Mouse (Mus musculus) limb, embryonic 11.5 days (tissue): ENCODE data around the gene Fastkd5. TPM values are rescaled to one million over a fixed set of nuclear protein-coding genes. Genes with fewer than 3 reads are reported as not detected.

Experiments used
- ATAC-seq: fragments of 200-750 bp; cut with Nextera tagmentation; 2 replicates; pipeline ENCODE4 v1.8.0; 2017; ENCODE audit warnings: low read depth; ENCODE audit not compliant: insufficient number of reproducible peaks, low FRiP score, low TSS enrichment
- DNase-seq: peaks from one replicate; pipeline ENCODE4 v3.0.0-alpha.2; 2015; ENCODE audit warnings: low spot score
- H3K27ac ChIP-seq: fragments of 300-500 bp; sonication (generic); replicated peaks from 2 replicates; pipeline ENCODE4 v1.5.1; 2014; ENCODE audit warnings: low read depth, mild to moderate bottlenecking, low read length
- H3K27me3 ChIP-seq: fragments of 300-500 bp; sonication (generic); 2 replicates; pipeline ENCODE4 v1.6.1; 2014; ENCODE audit warnings: mild to moderate bottlenecking, low read length, mixed read lengths; ENCODE audit not compliant: control insufficient read depth, insufficient read depth
- H3K36me3 ChIP-seq: fragments of 300-500 bp; sonication (generic); 2 replicates; pipeline ENCODE4 v1.6.1; 2014; ENCODE audit warnings: mild to moderate bottlenecking, low read length, moderate library complexity, mixed read lengths; ENCODE audit not compliant: control insufficient read depth, insufficient read depth
- H3K4me1 ChIP-seq: fragments of 300-500 bp; sonication (generic); 2 replicates; pipeline ENCODE4 v1.6.1; 2014; ENCODE audit warnings: low read length, mixed read lengths; ENCODE audit not compliant: control insufficient read depth, insufficient read depth
- H3K4me2 ChIP-seq: fragments of 300-500 bp; sonication (generic); 2 replicates; pipeline ENCODE4 v1.6.1; 2014; ENCODE audit warnings: low read depth, mild to moderate bottlenecking, moderate library complexity; ENCODE audit not compliant: severe bottlenecking
- H3K4me3 ChIP-seq: fragments of 300-500 bp; sonication (generic); 2 replicates; pipeline ENCODE4 v1.5.1; 2014; ENCODE audit warnings: low read depth, low read length
- H3K9ac ChIP-seq: fragments of 300-500 bp; sonication (generic); 2 replicates; pipeline ENCODE4 v1.6.1; 2014; ENCODE audit warnings: mild to moderate bottlenecking, low read length
- H3K9me3 ChIP-seq: fragments of 300-500 bp; sonication (generic); 2 replicates; pipeline ENCODE4 v1.6.1; 2016; ENCODE audit warnings: low read length; ENCODE audit not compliant: control insufficient read depth
- WGBS: fragments of 180-500 bp; shearing (Covaris S2); extraction: QIAGEN DNeasy Blood & Tissue Kit; methylation state at CpG from one replicate; pipeline ENCODE4 v1.1.7; 2014; 5-methylcytosine and 5-hydroxymethylcytosine counted together
- polyA plus RNA-seq: library from polyadenylated mRNA; unstranded; fragments of >200 nt; fragmentation: Nextera tagmentation; extraction: Ambion mirVana; gene quantifications from 2 replicates; pipeline ENCODE4 v1.2.1, GENCODE M21; 2014

Gene Fastkd5
- 23.4 and 24.9 TPM in 2 replicates for polyA plus RNA-seq

- H3K36me3 ChIP-seq: peaks cover 10% of the 10 kb centered on the region; the same call in 1 of the 2 replicates
- peak within 1 kb of the TSS; percentile 49 for H3K27ac ChIP-seq
- ATAC-seq (peak; percentile 69; the same call in 1 of the 2 replicates), DNase-seq (peak; percentile 92)
- no peaks in the 10 kb centered on the region for H3K9me3 ChIP-seq
- WGBS: under 1% methylated on average over 25 of the region's 25 CpGs
- H3K4me3 ChIP-seq: peak within 1 kb of the TSS; percentile 92
- peak within 1 kb of the TSS; percentile 85 for H3K4me2 ChIP-seq
- peak within 1 kb of the TSS; percentile 86 for H3K9ac ChIP-seq
- peaks cover 8% of the 10 kb centered on the region for H3K27me3 ChIP-seq
- H3K4me1 ChIP-seq: peaks cover 11% of the 10 kb centered on the region
Observed at GRCm38 (mm10) chr2:130629839-130630203, at the start of gene Fastkd5, which contains the start of gene Ubox5. Gene Fastkd5, minus strand, starts transcription at chr2:130630027. Gene Ubox5, minus strand, starts transcription at chr2:130630038.

- Histone ChIP-seq H3K9me3 (no peaks in the 10 kb centered on the region), H3K9ac (no peak overlapping the region), H3K4me2 (no peak overlapping the region), H3K36me3 (peaks cover 39% of the 10 kb centered on the region), H3K27me3 (no peaks in the 10 kb centered on the region), H3K4me1 (no peaks in the 10 kb centered on the region), H3K4me3 (no peak overlapping the region), H3K27ac (no peak overlapping the region)
- no peak for ATAC-seq
- DNase-seq: no peak
- WGBS: 93% methylated on average over 12 of the region's 12 CpGs
Observed at GRCm38 (mm10) chr2:130679154-130679553, 49.3 kb upstream of the Fastkd5 start.

GRCm38 (mm10) chr2:130677211-130677610, 47.4 kb upstream of the Fastkd5 start:
- no peaks in the 10 kb centered on the region for H3K9me3 ChIP-seq

GRCm38 (mm10) chr2:130667559-130667958, 37.7 kb upstream of the Fastkd5 start, which contains the start of gene Itpa:
Gene Itpa, plus strand, starts transcription at chr2:130667610.
- Histone ChIP-seq H3K9me3 (no peaks in the 10 kb centered on the region), H3K27me3 (no peaks in the 10 kb centered on the region), H3K4me3 (peak within 1 kb of the TSS; percentile 72), H3K36me3 (no peaks in the 10 kb centered on the region), H3K9ac (peak within 1 kb of the TSS; percentile 80), H3K27ac (0 out of 2 replicates have a peak within 1 kb of the TSS, but pooled peaks have one; percentile 3), H3K4me2 (peak within 1 kb of the TSS; percentile 82), H3K4me1 (peaks cover 15% of the 10 kb centered on the region; the same call in 1 of the 2 replicates)
- DNase-seq: peak; percentile 88
- ATAC-seq: peak; percentile 48; the same call in 1 of the 2 replicates
- 1% methylated on average over 31 of the region's 31 CpGs for WGBS

More at GRCm38 (mm10) chr2:130677211-130677610, 47.4 kb upstream of the Fastkd5 start:
- no peaks in the 10 kb centered on the region for H3K27me3 ChIP-seq
- no peak for DNase-seq
- H3K4me2 ChIP-seq: no peak overlapping the region
- no peak overlapping the region for H3K27ac ChIP-seq
- no peaks in the 10 kb centered on the region for H3K4me1 ChIP-seq
- ATAC-seq: no peak
- WGBS: 83% methylated on average over 10 of the region's 10 CpGs
- peaks cover 39% of the 10 kb centered on the region for H3K36me3 ChIP-seq
- H3K4me3 ChIP-seq: no peak overlapping the region
- H3K9ac ChIP-seq: no peak overlapping the region

GRCm38 (mm10) chr2:130664102-130664701, 34.4 kb upstream of the Fastkd5 start, which contains the start of gene Ddrgk1:
Gene Ddrgk1, minus strand, starts transcription at chr2:130664659.
- no peaks in the 10 kb centered on the region for H3K27me3 ChIP-seq
- peak; percentile 91 for DNase-seq
- H3K36me3 ChIP-seq: no peaks in the 10 kb centered on the region; the same call in 1 of the 2 replicates
- under 1% methylated on average over 40 of the region's 40 CpGs for WGBS
- peak; percentile 94 for ATAC-seq
- peak within 1 kb of the TSS; percentile 95 for H3K27ac ChIP-seq
- H3K4me1 ChIP-seq: peaks cover 15% of the 10 kb centered on the region; the same call in 1 of the 2 replicates
- no peaks in the 10 kb centered on the region for H3K9me3 ChIP-seq
- H3K4me3 ChIP-seq: peak within 1 kb of the TSS; percentile 55
- peak within 1 kb of the TSS; percentile 71 for H3K4me2 ChIP-seq
- H3K9ac ChIP-seq: peak within 1 kb of the TSS; percentile 90

GRCm38 (mm10) chr2:130663342-130663741, 33.5 kb upstream of the Fastkd5 start:
- no peak overlapping the region for H3K27ac ChIP-seq
- H3K9ac ChIP-seq: peak overlapping the region; percentile 90; the same call in 1 of the 2 replicates
- H3K27me3 ChIP-seq: no peaks in the 10 kb centered on the region
- no peak overlapping the region; the same call in 1 of the 2 replicates for H3K4me3 ChIP-seq
- H3K9me3 ChIP-seq: no peaks in the 10 kb centered on the region
- no peak for DNase-seq
- H3K36me3 ChIP-seq: no peaks in the 10 kb centered on the region; the same call in 1 of the 2 replicates
- ATAC-seq: no peak
- H3K4me2 ChIP-seq: peak overlapping the region; percentile 71
- 94% methylated on average over 11 of the region's 11 CpGs for WGBS
- H3K4me1 ChIP-seq: peaks cover 13% of the 10 kb centered on the region; the same call in 1 of the 2 replicates

GRCm38 (mm10) chr2:130658530-130658929, 28.7 kb upstream of the Fastkd5 start:
- Histone ChIP-seq H3K9me3 (no peaks in the 10 kb centered on the region), H3K4me1 (peaks cover 4% of the 10 kb centered on the region; the same call in 1 of the 2 replicates), H3K4me3 (no peak overlapping the region), H3K9ac (no peak overlapping the region), H3K27ac (no peak overlapping the region), H3K4me2 (no peak overlapping the region), H3K27me3 (no peaks in the 10 kb centered on the region), H3K36me3 (peaks cover 14% of the 10 kb centered on the region; the same call in 1 of the 2 replicates)
- ATAC-seq (no peak), DNase-seq (no peak)
- WGBS: 95% methylated on average over 10 of the region's 10 CpGs

- Histone ChIP-seq H3K4me3 (no peak overlapping the region), H3K27me3 (no peaks in the 10 kb centered on the region), H3K4me2 (no peak overlapping the region), H3K4me1 (no peaks in the 10 kb centered on the region), H3K36me3 (peaks cover 14% of the 10 kb centered on the region; the same call in 1 of the 2 replicates), H3K27ac (no peak overlapping the region), H3K9me3 (no peaks in the 10 kb centered on the region), H3K9ac (no peak overlapping the region)
- no peak for DNase-seq
- 86% methylated on average over 6 of the region's 6 CpGs for WGBS
- no peak for ATAC-seq
Observed at GRCm38 (mm10) chr2:130657541-130657940, 27.7 kb upstream of the Fastkd5 start.
